Comparison of ENCODE assay signal across 13 mouse cellular contexts in the genomic region with DNA sequence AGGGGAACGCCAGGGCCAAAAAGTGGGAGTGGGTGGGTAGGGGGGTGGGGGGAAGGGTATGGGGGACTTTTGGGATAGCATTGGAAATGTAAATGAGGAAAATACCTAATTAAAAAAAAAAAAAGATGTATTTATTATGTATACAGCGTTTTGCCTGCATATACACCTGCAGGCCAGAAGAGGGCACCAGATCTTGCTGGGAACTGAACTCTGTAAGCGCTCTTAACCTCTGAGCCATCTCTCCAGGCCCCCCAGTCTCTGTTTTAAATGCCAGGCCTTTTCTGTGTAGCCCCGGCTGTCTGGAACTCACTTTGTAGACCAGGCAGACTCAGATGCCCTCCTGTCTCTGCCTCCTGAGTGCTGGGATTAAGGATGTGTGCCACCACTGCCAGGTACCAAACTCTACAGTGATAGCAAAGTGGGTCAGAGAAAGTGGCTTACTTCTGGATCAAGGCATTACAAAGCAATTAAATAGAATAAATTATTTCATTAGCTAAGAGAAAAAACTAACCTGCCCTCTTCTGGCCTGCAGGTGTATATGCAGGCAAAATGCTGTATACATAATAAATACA. TPM values are rescaled to one million over a fixed set of nuclear protein-coding genes. Genes with fewer than 3 reads are reported as not detected.
DNase-seq lines count a peak whose midpoint lies in the region; ATAC-seq and TF ChIP-seq lines count a peak whose summit lies in the region.
"Had no signal": no experiment of that assay in that cellular context is flagged by ENCODE, and none has a peak within 500 bp of the region (broad histone marks: within the 10 kb centered on the region; RNA-seq: fewer than 3 reads in every experiment).

No protein-coding gene starts in this region.

- TF ChIP-seq CTCF in stomach, postnatal 0 days (IDR thresholded peaks at IDR 0.05; ENCODE audit: low read depth), result peak; percentile 49

- no peak overlapping the region for H3K4me3 ChIP-seq in stomach, postnatal 0 days (ENCODE audit: low read depth, low read length)
- H3K4me3 ChIP-seq in neural tube, embryonic 15.5 days (replicated peaks), result no peak overlapping the region
- H3K4me3 ChIP-seq: liver, embryonic 13.5 days had no signal

- ATAC-seq in erythroid progenitor cell, adult 5-6 weeks (replicated peaks; ENCODE audit: low FRiP score, poor library complexity, severe bottlenecking), result peak; percentile 80
- ATAC-seq in stomach, postnatal 0 days (ENCODE audit: low FRiP score, low TSS enrichment), result no peak
- ATAC-seq in neural tube, embryonic 15.5 days (ENCODE audit: low FRiP score), result no peak

- no peaks in the 10 kb centered on the region for H3K4me1 ChIP-seq in stomach, postnatal 0 days (replicated peaks; ENCODE audit: control insufficient read depth, insufficient read depth)
- H3K4me1 ChIP-seq in neural tube, embryonic 15.5 days, result no peaks in the 10 kb centered on the region

- no peak for TF ChIP-seq EP300 in stomach, postnatal 0 days (optimal IDR thresholded peaks at IDR 0.05)

- intact Hi-C loops in left cerebral cortex, postnatal 36 days (cut with DNase I), result no loop called here

- H3K9me3 ChIP-seq in stomach, postnatal 0 days (ENCODE audit: control insufficient read depth, low read length), result no peaks in the 10 kb centered on the region
- H3K9me3 ChIP-seq in neural tube, embryonic 15.5 days (replicated peaks), result no peaks in the 10 kb centered on the region
- H3K9me3 ChIP-seq: liver, embryonic 13.5 days had no signal

- no peak overlapping the region for H3K4me2 ChIP-seq in stomach, postnatal 0 days (replicated peaks; ENCODE audit: low read depth)
- H3K4me2 ChIP-seq in neural tube, embryonic 15.5 days, result no peak overlapping the region
- H3K4me2 ChIP-seq: liver, embryonic 13.5 days had no signal

- H3K9ac ChIP-seq in stomach, postnatal 0 days (ENCODE audit: low read length), result no peak overlapping the region
- H3K9ac ChIP-seq in neural tube, embryonic 15.5 days (replicated peaks), result no peak overlapping the region
- H3K9ac ChIP-seq: liver, embryonic 13.5 days had no signal

- no peak overlapping the region for H3K27ac ChIP-seq in stomach, postnatal 0 days (replicated peaks)
- no peak overlapping the region for H3K27ac ChIP-seq in neural tube, embryonic 15.5 days (replicated peaks)
- H3K27ac ChIP-seq: liver, embryonic 13.5 days had no signal

- peak; percentile 12 for DNase-seq in embryo, embryonic 11 days
- DNase-seq in embryo, embryonic 10 days (ENCODE audit: low spot score), result no peak
- DNase-seq in thymus, postnatal 0 days (ENCODE audit: low spot score), result peak; percentile 13
- DNase-seq in thymus, adult 18-20 months, result no peak
- DNase-seq in stomach, postnatal 0 days (ENCODE audit: low spot score), result no peak
- DNase-seq in left cerebral cortex, postnatal 36 days (ENCODE audit: low spot score in 2 of 2), result no peak
- DNase-seq: adrenal gland, postnatal 25 days; kidney, postnatal 4 days; liver, embryonic 13.5 days had no signal

- no peaks in the 10 kb centered on the region for H3K27me3 ChIP-seq in stomach, postnatal 0 days (ENCODE audit: control insufficient read depth, insufficient read depth, low read length)
- H3K27me3 ChIP-seq in neural tube, embryonic 15.5 days (replicated peaks), result no peaks in the 10 kb centered on the region
- H3K27me3 ChIP-seq: liver, embryonic 13.5 days had no signal

- WGBS in stomach, postnatal 0 days, result 62% methylated on average over 3 of the region's 4 CpGs
- 52% methylated on average over 4 of the region's 4 CpGs for WGBS in neural tube, embryonic 15.5 days

- H3K36me3 ChIP-seq in stomach, postnatal 0 days (ENCODE audit: control insufficient read depth, insufficient read depth, low read length), result no peaks in the 10 kb centered on the region
- H3K36me3 ChIP-seq in neural tube, embryonic 15.5 days, result peaks cover 7% of the 10 kb centered on the region; the same call in 1 of the 2 replicates

RNA-seq across cellular contexts. Expression of gene Mcm10, which starts 12.7 kb away (rescaled TPM):
- polyA plus RNA-seq in thymus, postnatal 0 days (2015; fragmentation: Nextera tagmentation; extraction: Ambion mirVana), result 31.0 and 35.5 TPM in 2 replicates
- total RNA-seq in erythroid progenitor cell, adult 5-6 weeks (2015; ENCODE audit: low replicate concordance), result 54.1 and 134 TPM in 2 replicates
- total RNA-seq in erythroid progenitor cell, adult 5-6 weeks (2017; ENCODE audit: low replicate concordance), result 76.9 and 109 TPM in 2 replicates
- 6.1 and 6.8 TPM in 2 replicates for polyA plus RNA-seq in stomach, postnatal 0 days (2015; fragmentation: Nextera tagmentation; extraction: Ambion mirVana)
- under 1 TPM; 0.79 to 0.96 TPM for total RNA-seq in left cerebral cortex, postnatal 36 days (2021)
- polyA plus RNA-seq in neural tube, embryonic 15.5 days (2015; fragmentation: Nextera tagmentation; extraction: Ambion mirVana), result 3.7 and 11.6 TPM in 2 replicates
- total RNA-seq: gastrocnemius, adult 8-10 months had no signal

RNA-seq across cellular contexts. Expression of gene Optn, which starts 38.6 kb away (rescaled TPM):
- 3.2 and 4.0 TPM in 2 replicates for polyA plus RNA-seq in thymus, postnatal 0 days (2015; fragmentation: Nextera tagmentation; extraction: Ambion mirVana)
- 112 and 113 TPM in 2 replicates for total RNA-seq in erythroid progenitor cell, adult 5-6 weeks (2015; ENCODE audit: low replicate concordance)
- total RNA-seq in erythroid progenitor cell, adult 5-6 weeks (2017; ENCODE audit: low replicate concordance), result 325 and 377 TPM in 2 replicates
- polyA plus RNA-seq in stomach, postnatal 0 days (2015; fragmentation: Nextera tagmentation; extraction: Ambion mirVana), result 16.6 and 17.0 TPM in 2 replicates
- 10 to 100 TPM; 17.2 to 18.5 TPM for total RNA-seq in left cerebral cortex, postnatal 36 days (2021)
- polyA plus RNA-seq in neural tube, embryonic 15.5 days (2015; fragmentation: Nextera tagmentation; extraction: Ambion mirVana), result 18.9 and 20.1 TPM in 2 replicates

RNA-seq across cellular contexts. Expression of gene Ucma, which starts 49.3 kb away (rescaled TPM):
- polyA plus RNA-seq in thymus, postnatal 0 days (2015; fragmentation: Nextera tagmentation; extraction: Ambion mirVana), result 3.1 and 3.9 TPM in 2 replicates
- total RNA-seq in erythroid progenitor cell, adult 5-6 weeks (2015; ENCODE audit: low replicate concordance), result not detected in 2 replicates
- not detected in 2 replicates for total RNA-seq in erythroid progenitor cell, adult 5-6 weeks (2017; ENCODE audit: low replicate concordance)
- polyA plus RNA-seq in stomach, postnatal 0 days (2015; fragmentation: Nextera tagmentation; extraction: Ambion mirVana), result not detected in 2 replicates
- 1 to 10 TPM; 1.6 to 2.0 TPM for total RNA-seq in left cerebral cortex, postnatal 36 days (2021)
- polyA plus RNA-seq in neural tube, embryonic 15.5 days (2015; fragmentation: Nextera tagmentation; extraction: Ambion mirVana), result 0.59 TPM in 1 of 2 replicates, not detected in the other
- total RNA-seq: adrenal gland, postnatal 25 days; hematopoietic stem cell, adult 5-6 weeks had no signal
- polyA plus RNA-seq: liver, embryonic 13.5 days had no signal

Comparison
In these comparisons a context has a peak if more than half of its experiments do, and no peak if none do; other contexts are left out.
1. DNase-seq: peak in embryo, embryonic 11 days (single experiment) and thymus, postnatal 0 days (single experiment); none in embryo, embryonic 10 days (single experiment), thymus, adult 18-20 months (0 of 2), stomach, postnatal 0 days (single experiment) and left cerebral cortex, postnatal 36 days (0 of 2).